Mouse (Mus musculus): ENCODE measurements around the gene Phf21b.

DNA sequence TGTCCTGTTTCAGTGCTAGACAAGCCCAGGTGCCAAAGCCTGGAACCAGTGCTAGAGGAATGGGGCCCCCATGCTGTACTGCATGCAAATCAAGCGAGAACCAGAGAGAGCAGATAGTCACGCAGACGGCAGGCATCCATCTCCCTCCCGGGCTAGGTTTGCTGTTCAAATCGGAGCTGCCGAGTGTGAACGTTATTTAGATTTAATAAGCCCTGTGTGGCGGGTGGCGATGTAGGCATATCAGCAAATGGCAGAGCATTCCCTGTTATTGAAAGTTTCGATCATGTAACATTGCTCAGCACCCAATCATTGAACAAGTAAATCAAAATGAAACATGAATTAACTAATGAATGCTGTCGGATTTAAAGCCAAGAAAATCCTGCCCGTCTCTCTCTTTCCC lies 27.2 kb downstream of the Phf21b start:
- TF ChIP-seq POLR2A (IDR thresholded peaks at IDR 0.05; ENCODE audit: borderline replicate concordance, low read depth, low read length) (no peak), CTCF (IDR thresholded peaks at IDR 0.05; ENCODE audit: low read depth, low read length) (no peak)

Measured in bone marrow macrophage, adult 2 months (primary cell).